Mouse (Mus musculus) megakaryocyte, embryonic 14.5 days (primary cell): ENCODE results near the gene Grcc10. TPM values are rescaled to one million over a fixed set of nuclear protein-coding genes. Genes with fewer than 3 reads are reported as not detected.

Experiments
- H3K27me3 ChIP-seq: replicated peaks from 2 replicates; pipeline ENCODE3; 2012; ENCODE audit warnings: inconsistent platforms
- H3K36me3 ChIP-seq: replicated peaks from 2 replicates; pipeline ENCODE3; 2012; ENCODE audit warnings: low read length, inconsistent platforms, mixed read lengths
- H3K4me1 ChIP-seq: 2 replicates; pipeline ENCODE4 v1.6.1; 2012; ENCODE audit warnings: inconsistent platforms
- H3K4me3 ChIP-seq: replicated peaks from 2 replicates; pipeline ENCODE3; 2012; ENCODE audit warnings: moderate library complexity, mild to moderate bottlenecking, inconsistent platforms
- H3K9me3 ChIP-seq: 2 replicates; pipeline ENCODE4 v1.6.1; 2012; ENCODE audit warnings: inconsistent platforms
- FLI1 ChIP-seq: IDR thresholded peaks from 2 replicates; pipeline ENCODE4 v1.6.1; 2012; ENCODE audit warnings: low read length, inconsistent platforms, mixed read lengths
- GATA1 ChIP-seq: IDR thresholded peaks from 3 replicates; pipeline ENCODE4 v1.6.1; 2012; ENCODE audit warnings: mixed read lengths, low read length, inconsistent platforms, borderline replicate concordance
- polyA plus RNA-seq: library from polyadenylated mRNA; stranded (reverse); fragments of >175 nt; gene quantifications from 2 replicates; pipeline ENCODE4 v1.2.3, GENCODE M21; 2012; ENCODE audit warnings: low replicate concordance; ENCODE audit not compliant: insufficient read depth

The Grcc10 gene
- polyA plus RNA-seq, 1 experiment: 65.2 TPM

GRCm38 (mm10) chr6:124744755-124745321, 3.7 kb upstream of the Grcc10 start:
- Histone ChIP-seq H3K4me3 (peak overlapping the region; percentile 95), H3K9me3 (no peaks in the 10 kb centered on the region), H3K4me1 (peaks cover 58% of the 10 kb centered on the region), H3K27me3 (no peaks in the 10 kb centered on the region), H3K36me3 (peaks cover 52% of the 10 kb centered on the region)
- TF ChIP-seq GATA1 (no peak), FLI1 (no peak)

GRCm38 (mm10) chr6:124743647-124744046, 2.5 kb upstream of the Grcc10 start:
- peaks cover 50% of the 10 kb centered on the region for H3K36me3 ChIP-seq
- no peaks in the 10 kb centered on the region for H3K9me3 ChIP-seq
- no peak for TF ChIP-seq GATA1
- no peak for TF ChIP-seq FLI1
- H3K4me3 ChIP-seq: no peak overlapping the region
- H3K27me3 ChIP-seq: no peaks in the 10 kb centered on the region
- H3K4me1 ChIP-seq: peaks cover 70% of the 10 kb centered on the region

DNA sequence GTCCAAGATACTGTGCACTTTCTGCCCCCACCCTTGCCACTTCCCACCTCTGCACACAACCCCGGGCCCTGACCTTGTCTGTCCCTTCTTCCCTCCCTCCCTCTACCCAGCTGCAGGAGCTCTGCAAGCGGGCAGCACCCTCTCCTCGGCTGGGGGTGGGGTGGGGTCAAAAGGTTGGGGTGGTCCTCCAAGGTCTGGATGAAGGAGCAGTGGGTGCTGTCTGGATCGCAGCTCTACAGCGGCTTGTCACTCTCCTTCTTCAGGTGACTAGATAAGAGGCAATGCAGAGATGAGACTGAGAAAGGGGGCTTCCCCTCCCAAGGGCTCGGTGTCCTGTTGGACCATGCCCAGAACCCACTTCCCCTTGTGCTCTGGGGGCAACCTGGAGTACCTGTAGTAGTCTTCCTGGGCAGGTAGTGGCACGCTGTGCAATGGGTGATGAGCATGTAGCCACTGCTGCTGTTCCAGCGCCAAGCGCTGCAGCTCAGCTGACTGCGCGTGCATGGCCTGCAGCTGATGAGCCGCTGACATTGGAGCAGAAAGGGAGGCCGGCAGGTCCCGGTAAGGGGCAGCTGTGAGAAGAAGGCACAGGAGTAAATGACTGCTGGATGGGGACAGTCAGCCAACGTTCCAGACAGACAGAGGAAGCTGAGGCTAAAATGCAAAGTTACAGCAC, 1.8 kb upstream of the Grcc10 start:
- H3K27me3 ChIP-seq: no peaks in the 10 kb centered on the region
- no peaks in the 10 kb centered on the region for H3K9me3 ChIP-seq
- H3K4me3 ChIP-seq: peak overlapping the region; percentile 56
- TF ChIP-seq FLI1 (no peak), GATA1 (no peak)
- H3K36me3 ChIP-seq: peaks cover 48% of the 10 kb centered on the region
- H3K4me1 ChIP-seq: peaks cover 76% of the 10 kb centered on the region

DNA sequence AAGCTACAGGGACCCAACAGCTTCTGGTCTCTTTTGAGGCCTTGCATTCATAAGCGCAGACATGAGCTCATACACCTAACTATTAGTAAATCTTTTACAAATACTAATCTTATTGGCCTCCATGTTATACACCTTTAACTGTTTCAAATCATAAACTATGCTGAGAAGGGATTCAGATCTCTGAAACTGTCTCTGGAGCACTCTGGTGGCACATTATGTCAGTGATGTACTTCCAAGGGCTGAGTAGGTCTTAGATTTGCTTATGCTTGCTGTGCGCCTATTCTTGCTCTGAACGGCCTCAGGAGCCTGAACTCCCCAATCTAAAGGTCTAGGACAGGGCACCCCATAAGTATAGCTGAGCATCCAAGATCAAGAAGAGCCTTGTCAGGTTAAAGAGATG, 668 bp upstream of the Grcc10 start:
- peaks cover 84% of the 10 kb centered on the region for H3K4me1 ChIP-seq
- TF ChIP-seq FLI1: no peak
- TF ChIP-seq GATA1: no peak
- peaks cover 40% of the 10 kb centered on the region for H3K36me3 ChIP-seq
- peak overlapping the region; percentile 97 for H3K4me3 ChIP-seq
- H3K9me3 ChIP-seq: no peaks in the 10 kb centered on the region
- no peaks in the 10 kb centered on the region for H3K27me3 ChIP-seq

DNA sequence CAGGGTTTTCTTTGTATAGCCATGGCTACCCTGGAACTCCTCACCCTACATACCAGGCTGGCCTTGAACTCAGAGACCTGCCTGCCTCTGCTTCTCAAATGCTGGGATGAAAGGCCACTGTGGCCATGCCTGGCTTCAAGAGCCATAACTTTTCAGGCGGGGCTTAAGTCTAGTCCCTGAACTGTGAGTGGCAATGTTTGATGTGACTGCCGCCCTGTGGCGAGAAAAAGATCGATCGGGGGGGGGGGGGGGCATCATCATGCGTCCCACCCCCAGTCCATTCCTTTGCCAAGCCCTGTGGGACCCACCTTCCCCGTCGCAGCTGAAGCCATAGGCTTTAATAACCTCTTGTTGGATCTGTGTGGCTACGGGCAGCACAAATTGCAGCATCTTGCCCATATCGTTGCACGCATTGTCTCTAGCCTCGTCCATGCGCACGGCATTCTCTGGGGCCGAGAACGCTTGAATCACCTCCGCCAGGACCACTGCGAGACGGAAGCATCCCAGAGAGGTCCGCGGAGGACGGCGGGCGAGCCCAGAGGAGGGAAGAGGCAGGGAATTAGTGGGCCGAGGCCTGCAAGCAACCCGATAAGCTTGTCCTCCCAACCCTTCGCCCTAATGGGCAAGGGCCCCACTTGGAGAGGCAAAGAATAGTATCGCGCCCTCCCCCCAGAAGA, 825 bp downstream of the Grcc10 start:
- H3K4me1 ChIP-seq: peaks cover 73% of the 10 kb centered on the region
- peak overlapping the region; percentile 97 for H3K4me3 ChIP-seq
- H3K27me3 ChIP-seq: no peaks in the 10 kb centered on the region
- TF ChIP-seq GATA1 (no peak), FLI1 (no peak)
- peaks cover 36% of the 10 kb centered on the region for H3K36me3 ChIP-seq
- H3K9me3 ChIP-seq: no peaks in the 10 kb centered on the region

- Histone ChIP-seq H3K27me3 (no peaks in the 10 kb centered on the region), H3K4me1 (peaks cover 67% of the 10 kb centered on the region), H3K4me3 (peak overlapping the region; percentile 42), H3K9me3 (no peaks in the 10 kb centered on the region), H3K36me3 (peaks cover 30% of the 10 kb centered on the region)
- TF ChIP-seq GATA1: no peak
Observed at GRCm38 (mm10) chr6:124739231-124739796, 1.9 kb downstream of the Grcc10 start.

- peak within 1 kb of the TSS; percentile 42 for H3K4me3 ChIP-seq
- H3K36me3 ChIP-seq: peaks cover 27% of the 10 kb centered on the region
- H3K27me3 ChIP-seq: no peaks in the 10 kb centered on the region
- peaks cover 71% of the 10 kb centered on the region for H3K4me1 ChIP-seq
- H3K9me3 ChIP-seq: no peaks in the 10 kb centered on the region
- TF ChIP-seq GATA1 (no peak), FLI1 (no peak)
Observed at GRCm38 (mm10) chr6:124738511-124739023, 2.6 kb downstream of the Grcc10 start, which contains the start of gene Ptpn6. Gene Ptpn6 (minus strand): TSS chr6:124738714.

DNA sequence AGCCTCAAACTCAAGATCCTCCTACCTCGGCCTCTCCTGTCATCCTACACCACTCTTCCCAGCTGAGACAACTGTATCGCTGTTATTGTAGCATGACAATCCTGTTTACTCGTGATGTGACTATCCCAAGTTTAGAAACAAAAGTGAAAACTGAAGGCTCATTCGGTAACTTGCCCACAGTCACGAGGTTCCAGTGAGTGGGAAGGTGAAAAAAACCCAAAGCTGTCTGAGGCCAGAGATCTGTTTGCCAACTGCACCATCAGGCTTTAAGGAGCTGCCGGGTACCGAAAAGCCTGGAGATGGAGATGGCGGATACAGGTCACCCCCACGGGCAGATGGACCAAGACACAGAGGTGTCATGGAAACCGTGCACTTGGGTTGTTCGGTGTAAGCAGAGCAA, 4.1 kb downstream of the Grcc10 start:
- TF ChIP-seq FLI1 (no peak), GATA1 (no peak)
- Histone ChIP-seq H3K9me3 (no peaks in the 10 kb centered on the region), H3K36me3 (peaks cover 17% of the 10 kb centered on the region), H3K27me3 (no peaks in the 10 kb centered on the region), H3K4me1 (peaks cover 73% of the 10 kb centered on the region), H3K4me3 (no peak overlapping the region)

DNA sequence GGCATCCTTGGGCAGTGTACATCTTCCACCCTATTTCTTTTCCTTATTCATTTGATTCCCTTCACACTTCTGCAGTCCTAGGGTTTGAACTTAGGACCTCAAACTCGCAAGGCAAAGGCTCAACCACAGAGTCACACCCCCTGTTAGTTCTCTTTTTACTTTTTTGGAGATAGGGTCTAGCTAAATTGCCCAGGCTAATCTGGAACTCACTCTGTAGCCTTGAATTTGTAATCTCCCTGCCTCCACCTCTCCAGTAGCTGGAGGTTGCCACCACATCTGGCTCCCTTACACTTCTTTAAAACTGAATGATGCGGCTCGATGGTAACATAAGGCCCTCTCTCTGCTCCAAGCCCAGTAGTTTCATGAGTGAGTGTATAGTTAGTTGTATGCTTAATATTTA, 6.8 kb downstream of the Grcc10 start:
- TF ChIP-seq GATA1 (no peak), FLI1 (no peak)
- no peaks in the 10 kb centered on the region for H3K9me3 ChIP-seq
- H3K27me3 ChIP-seq: no peaks in the 10 kb centered on the region
- peaks cover 33% of the 10 kb centered on the region for H3K36me3 ChIP-seq
- no peak overlapping the region for H3K4me3 ChIP-seq
- H3K4me1 ChIP-seq: peaks cover 81% of the 10 kb centered on the region
